Mouse (Mus musculus) right cerebral cortex, adult 2 months (tissue): Measurements from ENCODE around the gene Catsperg1.
"Not testable (repeated sequence)": the region's sequence is repeated elsewhere in the genome, so short reads cannot be mapped to it uniquely, and the experiment has no call there.

Experiments used
- DNase-seq, 2 experiments: peaks; one replicate each; pipeline ENCODE4 v3.0.0; 2021 to 2022; ENCODE audit warnings: low spot score in 2 of 2

The Catsperg1 gene

DNA sequence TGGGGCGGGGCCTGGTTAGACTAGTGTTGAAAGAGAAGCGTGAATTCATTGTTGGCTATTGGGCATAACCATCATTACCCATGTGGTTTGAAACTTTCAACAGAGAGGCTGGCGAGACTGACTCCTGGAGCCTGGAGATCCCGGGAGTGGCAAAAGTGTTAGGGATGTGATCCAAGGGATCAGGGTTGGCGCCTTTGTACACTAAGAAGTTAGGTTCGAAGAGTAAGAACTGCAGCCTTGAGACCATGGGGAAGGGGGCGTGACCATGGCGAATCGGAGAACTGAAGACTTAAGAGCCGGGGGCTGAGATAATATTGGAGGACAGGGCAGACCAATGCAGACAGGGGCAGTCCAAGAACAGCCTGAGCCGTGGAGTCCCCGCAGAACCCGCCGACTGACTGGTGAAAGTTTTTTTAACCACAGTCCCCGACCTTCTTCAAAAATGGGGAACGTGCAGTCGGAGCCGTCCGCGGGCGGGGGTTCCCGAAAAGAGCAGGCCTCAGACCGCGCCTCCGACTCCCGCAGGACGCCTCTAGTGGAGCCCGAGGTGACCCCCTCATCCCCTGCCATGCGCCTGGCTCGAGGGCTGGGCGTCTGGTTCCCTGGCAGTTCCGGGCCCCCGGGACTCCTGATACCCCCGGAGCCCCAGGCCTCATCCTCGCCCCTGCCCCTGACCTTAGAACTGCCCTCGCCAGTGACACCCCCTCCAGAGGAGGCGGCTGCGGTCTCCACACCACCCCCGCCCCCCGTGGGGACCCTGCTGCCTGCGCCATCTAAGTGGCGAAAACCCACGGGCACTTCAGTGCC, 42.9 kb downstream of the Catsperg1 start:
- no peak for DNase-seq

GRCm38 (mm10) chr7:29170066-29170754, 43.6 kb downstream of the Catsperg1 start, which contains the start of the genes Ggn and Spred3:
Ggn (plus strand) TSS chr7:29170210.
Spred3 (minus strand) TSS chr7:29170411.
- peak; percentile 39 to 64 for DNase-seq

DNA sequence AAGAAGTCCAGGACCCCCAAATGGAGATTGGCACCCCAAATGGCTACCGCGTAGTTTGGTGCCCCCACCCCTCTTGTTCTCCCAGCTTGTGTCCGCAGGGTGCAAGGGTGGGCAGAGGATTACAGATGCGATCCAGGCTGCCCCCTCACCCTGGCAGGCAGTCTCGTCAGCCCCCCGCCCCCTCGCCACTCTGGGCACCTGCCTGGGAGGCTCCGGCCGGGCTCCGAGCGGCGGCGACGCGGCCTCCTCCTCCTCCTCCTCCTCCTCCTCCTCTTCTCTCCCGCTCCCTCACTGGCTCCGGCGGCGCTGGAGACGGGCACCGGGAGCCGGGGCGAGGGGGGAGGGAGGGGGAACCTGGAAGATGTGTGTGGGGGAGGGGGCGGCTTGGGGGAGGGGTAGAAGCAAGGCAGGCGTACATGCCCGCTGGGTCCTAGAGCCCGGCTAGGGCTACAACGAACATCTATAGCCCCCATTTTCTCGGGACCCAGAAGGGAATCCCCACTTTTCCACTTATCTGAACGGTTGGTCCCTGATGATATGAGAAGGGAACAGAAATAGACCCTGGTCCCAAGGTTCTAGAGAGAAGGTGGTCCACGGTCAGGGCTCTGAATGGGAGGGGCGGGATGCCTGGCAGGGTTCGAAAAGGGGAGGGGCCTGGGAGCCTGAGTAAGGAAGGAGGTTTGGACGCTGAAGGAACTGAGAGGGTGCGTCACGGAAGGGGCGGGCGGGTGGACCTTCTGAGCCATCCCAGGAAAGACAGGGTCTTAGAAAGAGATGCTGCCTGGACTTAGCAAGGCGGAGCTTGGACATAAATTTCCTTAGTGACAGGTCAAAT, 44.4 kb downstream of the Catsperg1 start:
- peak; percentile 78 to 88 for DNase-seq

DNA sequence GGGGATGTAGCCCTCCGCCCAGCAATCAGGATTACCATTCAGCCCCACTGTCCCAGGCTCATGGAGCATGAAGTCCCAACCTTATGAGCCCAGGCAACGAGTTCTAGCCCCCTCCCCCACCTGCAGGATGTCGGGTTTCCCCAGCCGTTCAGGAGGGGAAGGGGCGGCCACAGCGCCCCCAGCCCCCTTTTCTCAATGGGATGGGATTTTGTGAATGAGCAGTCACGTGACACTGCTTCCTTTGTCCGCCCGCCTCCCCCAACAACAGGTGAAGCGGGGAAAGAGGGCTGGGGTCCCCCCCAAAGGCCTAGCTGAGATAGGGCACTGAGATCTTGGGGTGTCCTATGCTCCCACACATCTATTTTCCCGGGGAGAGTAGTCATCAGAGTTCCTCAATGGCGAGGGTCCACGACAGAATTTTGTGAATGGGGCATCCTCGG, 45.0 kb downstream of the Catsperg1 start:
- peak in 1 of 2 experiments; percentile 40 for DNase-seq

DNA sequence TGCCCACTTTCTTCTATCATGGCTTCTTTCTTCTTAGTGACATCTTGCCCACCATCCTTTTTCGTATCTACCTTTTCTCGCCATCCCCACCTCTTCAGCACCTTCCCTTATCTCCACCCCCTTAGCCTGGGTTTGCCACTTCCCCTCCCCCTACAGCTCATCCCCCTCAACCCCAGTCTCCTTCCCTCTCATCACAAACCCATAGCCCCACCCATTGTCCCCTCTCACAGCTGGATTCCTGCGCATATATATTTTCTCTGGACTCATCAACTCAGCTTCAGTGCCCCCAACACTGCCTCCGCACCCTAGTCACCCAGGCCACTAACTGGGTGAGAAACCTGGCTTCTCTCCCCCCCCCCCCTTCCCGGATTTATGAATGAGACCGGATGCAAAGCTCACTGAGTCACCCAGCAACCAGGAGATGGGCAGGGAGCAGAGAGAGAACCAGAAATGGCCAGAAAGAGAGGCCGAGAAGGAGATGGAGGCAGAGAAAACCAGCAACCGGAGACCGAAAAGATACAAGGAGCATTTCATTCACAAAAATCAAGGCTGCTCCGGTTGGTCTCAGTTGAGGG, 45.6 kb downstream of the Catsperg1 start:
- no peak for DNase-seq

DNA sequence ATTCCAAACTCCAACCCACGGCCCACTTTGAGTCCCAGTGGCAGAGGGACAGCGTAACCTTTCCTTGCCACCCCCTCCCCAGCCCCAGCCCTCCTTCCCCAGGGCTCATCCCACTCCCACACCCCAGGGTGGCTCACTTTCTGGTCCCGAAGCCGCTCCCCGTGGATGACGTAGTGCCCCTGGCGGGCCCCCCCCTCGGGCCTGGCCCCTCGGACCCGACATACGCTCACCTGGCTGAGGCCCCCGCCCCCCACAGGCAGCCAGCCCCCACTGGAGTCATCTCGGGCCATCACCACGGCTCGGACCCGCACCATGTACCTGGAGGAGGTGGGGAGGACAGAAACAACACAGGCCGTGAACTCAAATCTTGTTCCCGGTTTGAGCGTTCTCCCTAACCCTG, 46.2 kb downstream of the Catsperg1 start:
- no peak for DNase-seq

DNA sequence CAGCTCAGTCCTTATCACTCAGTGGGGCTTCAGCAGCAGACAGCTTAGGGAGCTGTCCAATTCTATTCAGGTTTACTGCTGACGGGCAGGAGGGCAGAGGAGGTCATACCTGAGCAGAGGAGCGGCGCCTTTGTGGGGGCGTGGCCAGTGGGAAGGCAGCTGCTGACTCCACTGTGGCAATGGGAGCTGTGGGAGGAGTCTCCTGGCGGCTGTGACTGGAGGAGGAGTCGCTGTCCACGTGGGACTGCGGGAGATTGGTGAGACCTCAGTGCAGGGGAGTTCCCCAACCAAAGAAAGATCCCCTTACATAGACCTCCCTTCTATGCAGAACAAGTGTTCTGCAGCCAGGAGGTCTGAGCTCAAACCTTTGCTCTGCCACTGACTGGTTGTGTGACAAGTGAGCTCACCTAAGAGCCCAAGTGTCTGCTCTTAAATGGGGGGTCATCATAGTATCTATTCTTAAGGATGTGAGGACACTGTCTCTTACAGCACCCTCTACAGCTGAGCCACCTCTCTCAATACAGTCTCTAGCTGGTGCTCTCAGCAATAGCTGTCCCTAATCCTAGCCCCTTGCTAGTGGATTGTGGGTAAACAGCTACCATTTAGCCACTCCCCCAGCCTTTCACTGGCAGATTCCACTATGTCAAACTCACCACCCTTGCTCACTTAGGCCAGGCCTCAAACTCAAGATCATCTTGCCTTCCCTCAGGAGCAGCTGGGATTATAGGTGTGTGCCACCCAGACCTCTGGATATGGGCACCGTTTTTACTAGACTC, 50.9 kb downstream of the Catsperg1 start:
- DNase-seq: no peak

DNA sequence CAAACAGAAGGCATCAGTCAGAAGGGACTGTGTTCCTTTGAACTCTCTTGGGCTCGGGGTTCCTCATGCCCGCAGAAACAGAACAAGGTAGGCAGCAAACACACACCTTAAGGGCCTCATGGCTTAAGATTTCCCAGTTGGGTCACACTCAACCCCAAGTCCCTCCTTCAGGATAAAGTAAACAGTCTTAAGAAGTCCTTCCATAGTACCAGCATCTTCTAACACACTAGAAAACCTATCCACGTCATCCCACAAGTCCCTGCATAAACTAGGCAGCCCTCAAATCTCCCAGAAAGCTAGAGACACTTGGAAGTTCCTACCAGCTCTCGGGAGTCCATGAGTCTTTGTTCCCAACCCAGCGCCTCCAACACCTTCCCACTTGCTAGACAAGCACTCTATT, 51.5 kb downstream of the Catsperg1 start:
- no peak for DNase-seq

DNA sequence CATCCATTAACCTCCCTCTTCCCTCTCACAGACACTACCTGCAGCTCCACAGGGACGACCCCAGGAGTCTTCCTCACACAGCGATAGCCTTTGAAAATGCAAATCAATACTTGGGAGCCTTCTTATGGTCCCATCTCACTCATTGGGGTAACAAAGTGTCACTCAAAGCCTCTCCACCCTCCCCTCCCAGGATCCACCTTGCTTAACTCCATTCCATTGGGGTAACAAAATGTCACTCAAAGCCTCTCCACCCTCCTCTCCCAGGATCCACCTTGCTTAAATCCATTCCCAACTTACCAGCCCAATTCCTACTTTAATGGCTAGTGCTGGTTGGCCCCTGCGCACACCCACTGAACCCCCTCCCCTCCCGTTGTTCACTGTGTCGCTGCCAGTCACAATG, 55.6 kb downstream of the Catsperg1 start:
- no peak for DNase-seq

DNA sequence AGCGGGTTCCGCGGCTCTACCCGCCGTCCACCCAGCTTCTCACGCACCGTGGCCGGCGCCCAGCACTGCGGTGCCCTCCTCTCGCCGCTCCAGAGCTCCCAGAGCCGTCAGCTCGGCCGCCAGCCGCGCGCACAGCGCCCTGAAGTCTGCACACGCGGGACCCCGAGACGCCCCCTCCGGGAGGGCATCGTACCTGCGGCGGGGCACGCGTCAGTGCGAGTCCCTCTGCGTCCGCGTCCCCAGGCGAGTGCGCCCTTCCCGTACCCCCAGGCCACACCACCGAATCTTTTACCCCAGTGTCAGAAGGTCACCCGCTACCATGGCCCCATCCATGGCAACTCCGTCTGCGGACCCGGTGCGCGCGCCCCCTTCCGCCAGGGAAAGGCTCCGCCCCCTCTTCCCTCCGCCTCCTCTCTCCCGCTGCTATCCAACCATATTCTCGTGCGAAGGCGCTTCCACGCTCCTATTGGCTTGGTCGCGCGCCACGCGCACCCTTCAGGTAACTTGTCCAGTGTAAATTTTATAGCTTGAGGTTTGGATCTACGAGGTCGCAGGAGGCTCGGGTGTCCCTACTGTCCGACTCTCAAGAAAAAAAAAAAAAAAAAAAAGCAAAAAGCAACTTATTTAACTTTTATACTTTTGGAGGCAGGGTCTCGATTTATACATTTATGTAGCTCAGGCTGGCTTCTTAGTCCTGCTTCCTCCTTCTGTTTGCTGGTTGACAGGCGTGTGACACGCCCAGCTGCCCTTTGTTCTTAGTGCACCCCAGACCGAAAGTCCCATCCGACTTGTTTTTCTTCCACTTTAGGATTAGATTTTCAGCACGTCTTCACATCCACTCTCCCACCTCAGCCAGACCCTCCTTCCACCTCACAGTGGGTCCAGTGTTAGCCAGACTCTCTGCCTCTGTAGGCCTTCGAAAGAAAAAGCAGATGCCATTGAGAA, 57.7 kb downstream of the Catsperg1 start, which contains the start of gene Fam98c:
Gene Fam98c (minus strand): TSS at position 397 of the 945 bp plus-strand sequence.
- peak; percentile 81 to 87 for DNase-seq

DNA sequence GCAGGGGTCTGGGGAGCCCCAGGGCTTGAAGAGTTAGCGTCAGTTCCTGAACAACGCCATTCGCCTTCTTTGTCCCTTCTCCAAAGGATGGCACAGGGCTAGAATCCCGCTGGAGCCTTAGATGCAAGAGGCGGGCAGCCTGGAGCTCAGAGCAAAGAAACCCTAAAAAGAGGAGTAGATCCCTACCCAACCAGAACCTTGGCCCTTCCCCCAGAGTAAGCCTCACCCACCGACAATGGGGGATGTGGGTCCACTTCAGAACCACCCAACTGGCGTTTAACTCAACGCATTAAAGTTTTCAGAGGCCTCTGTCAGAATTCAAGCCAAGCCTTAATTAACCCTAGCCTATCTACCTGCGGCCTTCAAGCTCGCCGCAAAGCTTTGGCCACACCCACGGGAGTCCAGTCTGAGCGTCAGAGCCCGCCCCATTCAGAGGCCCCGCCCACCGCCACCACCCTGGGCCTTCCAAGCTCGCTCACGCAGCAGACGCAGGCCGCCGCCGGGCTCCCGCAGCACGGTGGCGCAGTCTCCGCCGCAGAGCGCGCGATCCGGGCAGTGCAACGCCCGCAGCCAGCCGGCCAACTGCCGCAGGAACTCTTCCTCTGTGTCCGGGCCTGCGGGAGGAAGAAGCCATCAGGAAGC, 58.5 kb downstream of the Catsperg1 start:
- DNase-seq: peak; percentile 90

GRCm38 (mm10) chr7:29154018-29154720, 59.7 kb downstream of the Catsperg1 start:
- no peak for DNase-seq

GRCm38 (mm10) chr7:29151486-29151885, 62.3 kb downstream of the Catsperg1 start:
- DNase-seq: no peak

DNA sequence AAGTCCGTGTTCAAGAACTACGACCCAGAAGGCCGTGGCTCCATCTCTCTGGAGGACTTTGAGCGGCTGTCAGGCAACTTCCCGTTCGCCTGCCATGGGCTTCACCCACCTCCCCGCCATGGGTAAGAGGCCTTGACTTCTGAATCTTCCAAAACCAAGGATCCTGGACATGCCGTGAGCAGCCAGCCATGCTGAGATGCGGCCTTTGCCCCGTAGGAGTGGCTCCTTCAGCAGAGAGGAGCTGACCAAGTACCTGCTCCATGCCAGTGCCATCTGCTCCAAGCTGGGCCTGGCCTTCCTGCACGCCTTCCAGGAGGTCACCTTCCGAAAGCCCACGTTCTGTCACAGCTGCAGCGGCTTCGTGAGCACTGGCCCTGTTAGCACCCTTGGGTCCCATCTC, 65.1 kb downstream of the Catsperg1 start:
- DNase-seq: no peak

DNA sequence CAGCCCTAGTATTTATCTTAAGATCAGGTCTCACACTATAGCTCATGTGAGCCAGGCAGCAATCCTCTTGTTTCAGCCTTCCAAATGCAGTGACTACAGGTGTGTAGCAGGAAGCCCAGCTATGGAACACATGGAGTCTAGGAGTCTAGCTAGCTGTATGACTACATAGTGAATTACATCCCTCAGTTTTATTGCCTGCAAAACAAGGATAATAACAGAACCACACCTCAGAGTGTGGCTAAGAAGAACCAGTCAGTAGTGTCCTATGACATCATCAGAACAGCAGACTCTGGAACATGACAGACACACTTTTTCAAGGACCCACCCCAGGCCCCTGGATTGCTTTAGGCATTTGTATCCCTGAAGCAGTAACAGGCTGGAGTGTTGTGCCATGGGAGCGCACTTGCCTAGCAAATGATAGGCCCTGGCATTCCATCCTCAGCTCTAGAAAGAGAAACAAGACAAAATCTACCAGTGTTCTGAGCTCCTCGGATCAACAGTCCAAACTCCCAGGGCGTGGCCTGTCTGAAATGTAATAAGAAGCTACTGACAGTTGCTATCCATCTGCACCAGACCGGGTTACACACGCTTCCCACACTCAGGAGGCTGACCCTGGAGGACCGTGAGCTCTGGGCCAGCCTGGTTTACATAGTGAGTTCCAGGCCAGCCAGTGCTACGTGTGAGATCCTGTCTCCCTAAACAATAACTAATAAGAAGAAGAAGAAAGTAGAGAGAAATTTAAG, 67.0 kb downstream of the Catsperg1 start:
- no peak for DNase-seq

GRCm38 (mm10) chr7:29144006-29144405, 69.8 kb downstream of the Catsperg1 start:
- no peak for DNase-seq

GRCm38 (mm10) chr7:29141416-29141815, 72.4 kb downstream of the Catsperg1 start:
- DNase-seq: no peak

GRCm38 (mm10) chr7:29139237-29139636, 74.6 kb downstream of the Catsperg1 start:
- not testable (repeated sequence) for DNase-seq
